12 mouse cellular contexts compared by ENCODE assay signal in the genomic region with DNA sequence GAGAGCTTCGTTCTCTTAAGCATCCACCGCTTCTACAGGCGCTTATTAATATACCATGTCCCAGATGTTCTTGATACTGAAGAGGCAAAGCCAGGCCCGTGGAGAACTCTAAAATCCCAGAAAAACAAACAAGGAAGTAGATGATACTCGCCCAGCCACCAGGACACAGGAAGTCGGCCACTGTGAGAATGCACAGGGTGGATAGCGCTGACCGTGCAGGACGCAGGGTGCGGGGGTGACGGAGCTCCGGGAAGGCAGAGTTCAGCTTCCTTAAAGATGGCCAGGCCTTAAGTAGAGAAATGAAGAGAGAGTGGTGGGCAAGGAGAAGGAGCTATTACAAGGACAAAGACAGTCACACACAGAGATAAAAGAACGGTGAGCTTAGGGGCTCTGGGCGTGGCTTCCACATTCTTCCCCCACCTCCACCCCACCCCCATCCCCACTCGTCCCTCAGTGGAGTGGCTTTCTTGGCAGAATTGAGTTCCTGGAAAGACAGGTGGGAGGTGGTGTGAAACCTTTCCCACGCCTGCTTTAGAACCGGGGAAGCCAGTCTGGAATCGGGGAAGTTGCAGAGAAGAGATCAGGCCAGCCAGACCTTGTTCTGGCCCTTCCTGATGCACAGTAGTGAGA.
A peak's percentile ranks its signal among the peaks of the same experiment; 100 is the strongest.
DNase-seq lines count a peak whose midpoint lies in the region; ATAC-seq and TF ChIP-seq lines count a peak whose summit lies in the region.
"Had no signal": no experiment of that assay in that cellular context is flagged by ENCODE, and none has a peak within 500 bp of the region (broad histone marks: within the 10 kb centered on the region; RNA-seq: fewer than 3 reads in every experiment).

No protein-coding gene starts in this region.

- H3K36me3 ChIP-seq in forebrain, embryonic 10.5 days (replicated peaks), result no peaks in the 10 kb centered on the region
- no peaks in the 10 kb centered on the region for H3K36me3 ChIP-seq in forebrain, embryonic 16.5 days (ENCODE audit: control insufficient read depth, insufficient read depth)
- no peaks in the 10 kb centered on the region for H3K36me3 ChIP-seq in lung, embryonic 15.5 days
- no peaks in the 10 kb centered on the region for H3K36me3 ChIP-seq in stomach, postnatal 0 days (ENCODE audit: control insufficient read depth, insufficient read depth, low read length)

- H3K4me1 ChIP-seq in forebrain, embryonic 10.5 days, result peaks cover 5% of the 10 kb centered on the region; the same call in 1 of the 2 replicates
- no peaks in the 10 kb centered on the region for H3K4me1 ChIP-seq in forebrain, embryonic 16.5 days (replicated peaks; ENCODE audit: control insufficient read depth, insufficient read depth, low read length)
- H3K4me1 ChIP-seq in lung, embryonic 15.5 days, result peaks cover 12% of the 10 kb centered on the region
- H3K4me1 ChIP-seq in stomach, postnatal 0 days (replicated peaks; ENCODE audit: control insufficient read depth, insufficient read depth), result no peaks in the 10 kb centered on the region; the same call in 1 of the 2 replicates

- no peak for TF ChIP-seq CTCF in stomach, postnatal 0 days (IDR thresholded peaks at IDR 0.05; ENCODE audit: low read depth)

- no peak for DNase-seq in forebrain, embryonic 10.5 days (ENCODE audit: extremely low spot score, low spot score)
- DNase-seq in lung, adult 18-20 months, result no peak
- DNase-seq in heart, postnatal 4 days, result peak; percentile 38
- DNase-seq in stomach, postnatal 0 days (ENCODE audit: low spot score), result peak; percentile 44
- no peak for DNase-seq in layer of hippocampus, adult 18-20 months (ENCODE audit: low spot score in 2 of 2)
- DNase-seq in ovary, postnatal 36 days (ENCODE audit: low spot score), result no peak
- DNase-seq: gastrocnemius, postnatal 36 days; thymus, postnatal 25 days had no signal

- no peaks in the 10 kb centered on the region for H3K27me3 ChIP-seq in forebrain, embryonic 10.5 days (ENCODE audit: poor library complexity, severe bottlenecking)
- no peaks in the 10 kb centered on the region for H3K27me3 ChIP-seq in forebrain, embryonic 16.5 days (replicated peaks; ENCODE audit: control insufficient read depth, insufficient read depth, low read length)
- no peaks in the 10 kb centered on the region for H3K27me3 ChIP-seq in lung, embryonic 15.5 days
- H3K27me3 ChIP-seq in stomach, postnatal 0 days (ENCODE audit: control insufficient read depth, insufficient read depth, low read length), result no peaks in the 10 kb centered on the region

- peak overlapping the region; percentile 1; the same call in 1 of the 2 replicates for H3K27ac ChIP-seq in forebrain, embryonic 10.5 days
- H3K27ac ChIP-seq in forebrain, embryonic 16.5 days (ENCODE audit: low read length), result no peak overlapping the region
- H3K27ac ChIP-seq in lung, embryonic 15.5 days, result no peak overlapping the region
- no peak overlapping the region; the same call in 1 of the 2 replicates for H3K27ac ChIP-seq in stomach, postnatal 0 days (replicated peaks)
- H3K27ac ChIP-seq: liver, embryonic 14.5 days had no signal

- ATAC-seq in forebrain, embryonic 16.5 days, result no peak
- ATAC-seq in lung, embryonic 15.5 days (ENCODE audit: borderline replicate concordance, extremely low read depth, low FRiP score, low TSS enrichment), result no peak
- peak; percentile 67 for ATAC-seq in stomach, postnatal 0 days (ENCODE audit: low FRiP score, low TSS enrichment)
- ATAC-seq: midbrain, embryonic 16.5 days had no signal

- H3K4me3 ChIP-seq in forebrain, embryonic 10.5 days, result no peak overlapping the region
- H3K4me3 ChIP-seq in forebrain, embryonic 16.5 days (replicated peaks; ENCODE audit: low read length), result no peak overlapping the region
- no peak overlapping the region for H3K4me3 ChIP-seq in lung, embryonic 15.5 days
- H3K4me3 ChIP-seq in stomach, postnatal 0 days (ENCODE audit: low read depth, low read length), result no peak overlapping the region

- H3K9me3 ChIP-seq in forebrain, embryonic 10.5 days, result no peaks in the 10 kb centered on the region
- H3K9me3 ChIP-seq in forebrain, embryonic 16.5 days (ENCODE audit: control insufficient read depth, low read length), result no peaks in the 10 kb centered on the region
- H3K9me3 ChIP-seq in lung, embryonic 15.5 days, result no peaks in the 10 kb centered on the region
- H3K9me3 ChIP-seq in stomach, postnatal 0 days (ENCODE audit: control insufficient read depth, low read length), result no peaks in the 10 kb centered on the region

- 84% methylated on average over 18 of the region's 18 CpGs for WGBS in forebrain, embryonic 10.5 days
- WGBS in forebrain, embryonic 16.5 days, result 82% methylated on average over 18 of the region's 18 CpGs
- WGBS in lung, embryonic 15.5 days, result 54% methylated on average over 18 of the region's 18 CpGs
- WGBS in stomach, postnatal 0 days, result 62% methylated on average over 18 of the region's 18 CpGs

- no peak overlapping the region for H3K9ac ChIP-seq in forebrain, embryonic 16.5 days (replicated peaks; ENCODE audit: low read depth, low read length)
- H3K9ac ChIP-seq in lung, embryonic 15.5 days, result no peak overlapping the region
- no peak overlapping the region for H3K9ac ChIP-seq in stomach, postnatal 0 days (ENCODE audit: low read length)
- H3K9ac ChIP-seq: liver, embryonic 14.5 days had no signal

- H3K4me2 ChIP-seq in forebrain, embryonic 16.5 days (ENCODE audit: low read length), result no peak overlapping the region
- H3K4me2 ChIP-seq in lung, embryonic 15.5 days, result 0 out of 2 replicates have a peak overlapping the region, but pooled peaks have one; percentile 21
- H3K4me2 ChIP-seq in stomach, postnatal 0 days (replicated peaks; ENCODE audit: low read depth), result no peak overlapping the region

- TF ChIP-seq EP300 in stomach, postnatal 0 days (optimal IDR thresholded peaks at IDR 0.05), result no peak

Comparison
In these comparisons a context has a peak if more than half of its experiments do, and no peak if none do; other contexts are left out.
1. DNase-seq: peak in heart, postnatal 4 days (single experiment) and stomach, postnatal 0 days (single experiment); none in forebrain, embryonic 10.5 days (single experiment), lung, adult 18-20 months (0 of 2), layer of hippocampus, adult 18-20 months (0 of 2) and ovary, postnatal 36 days (single experiment).